Mouse (Mus musculus) C2C12 (cell line): ENCODE measurements around the gene Tmem150c. TPM values are rescaled to one million over a fixed set of nuclear protein-coding genes. Genes with fewer than 3 reads are reported as not detected.

Experiments
- H3K27me3 ChIP-seq: one replicate; pipeline ENCODE4 v1.6.1; 2011; ENCODE audit not compliant: control insufficient read depth, insufficient read depth, insufficient read length
- H3K36me3 ChIP-seq: one replicate; pipeline ENCODE4 v1.6.1; 2011; ENCODE audit not compliant: control insufficient read depth, insufficient read depth
- H3K4me3 ChIP-seq: one replicate; pipeline ENCODE4 v1.5.1; 2011; ENCODE audit warnings: mild to moderate bottlenecking, control low read depth; ENCODE audit not compliant: poor library complexity, insufficient read depth, severe bottlenecking
- H3K79me2 ChIP-seq: one replicate; pipeline ENCODE4 v1.6.1; 2011; ENCODE audit not compliant: control insufficient read depth, insufficient read depth
- H3K79me3 ChIP-seq: one replicate; pipeline ENCODE4 v1.6.1; 2011; ENCODE audit warnings: low read depth, control low read depth
- H3ac ChIP-seq: one replicate; pipeline ENCODE3; 2011; ENCODE audit warnings: low read depth; ENCODE audit not compliant: control insufficient read depth, insufficient read length
- CEBPB ChIP-seq: IDR thresholded peaks from one replicate; pipeline ENCODE4 v1.6.1; 2011; ENCODE audit warnings: low read depth, mild to moderate bottlenecking, control low read depth, moderate library complexity
- CTCF ChIP-seq: IDR thresholded peaks from one replicate; pipeline ENCODE4 v1.5.1; 2011; ENCODE audit not compliant: control insufficient read depth, insufficient read depth, insufficient read length
- FOSL1 ChIP-seq: IDR thresholded peaks from one replicate; pipeline ENCODE4 v1.8.0; 2011; ENCODE audit warnings: mild to moderate bottlenecking, low read length; ENCODE audit not compliant: poor library complexity, insufficient read depth, severe bottlenecking
- MAX ChIP-seq: IDR thresholded peaks from one replicate; pipeline ENCODE4 v1.6.1; 2011; ENCODE audit warnings: mild to moderate bottlenecking, control low read depth
- MYOD1 ChIP-seq: IDR thresholded peaks from one replicate; pipeline ENCODE4 v1.6.1; 2011; ENCODE audit warnings: low read depth; ENCODE audit not compliant: control insufficient read depth, insufficient read length
- MYOG ChIP-seq: IDR thresholded peaks from one replicate; pipeline ENCODE4 v1.6.1; 2011; ENCODE audit not compliant: control insufficient read depth, insufficient read length; ENCODE audit errors: extremely low read depth
- USF1 ChIP-seq: IDR thresholded peaks from one replicate; pipeline ENCODE4 v1.6.1; 2011; ENCODE audit warnings: low read depth, mild to moderate bottlenecking, control low read depth, moderate library complexity
- polyA plus RNA-seq: library from polyadenylated mRNA; unstranded; fragments of >200 nt; fragmentation: generic; extraction: Trizol; gene quantifications from one replicate; pipeline ENCODE4 v1.2.1, GENCODE M21; 2012; ENCODE audit warnings: missing spikeins

Tmem150c gene
- polyA plus RNA-seq, 1 experiment = not detected

DNA sequence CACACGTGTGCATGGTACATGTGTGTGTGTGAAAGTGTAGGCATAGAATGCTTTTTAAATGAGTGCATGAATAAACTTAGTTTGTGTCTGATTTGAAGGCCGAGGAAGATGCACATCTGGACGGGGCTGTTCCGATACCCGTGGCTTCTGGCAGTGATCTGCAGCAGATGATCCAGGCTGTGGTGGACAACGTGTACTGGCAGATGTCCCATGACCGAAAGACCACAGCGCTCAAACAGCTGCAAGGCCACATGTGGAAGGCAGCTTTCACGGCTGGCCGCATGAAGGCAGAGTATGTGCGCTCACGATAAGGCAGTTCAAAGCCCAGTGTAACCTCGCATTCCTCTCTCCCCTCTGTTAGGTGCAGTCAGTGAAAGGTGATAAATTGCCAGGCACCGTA is 98.7 kb downstream of the Tmem150c start:
- no peak overlapping the region for H3ac ChIP-seq
- peaks cover 33% of the 10 kb centered on the region for H3K36me3 ChIP-seq
- H3K79me2 ChIP-seq = peaks cover 19% of the 10 kb centered on the region
- H3K79me3 ChIP-seq = peaks cover 7% of the 10 kb centered on the region
- no peak overlapping the region for H3K4me3 ChIP-seq
- H3K27me3 ChIP-seq = no peaks in the 10 kb centered on the region
- no peak for TF ChIP-seq MYOD1
- no peak for TF ChIP-seq USF1
- no peak for TF ChIP-seq FOSL1
- no peak for TF ChIP-seq MAX
- no peak for TF ChIP-seq CTCF
- TF ChIP-seq MYOG = no peak
- no peak for TF ChIP-seq CEBPB

DNA sequence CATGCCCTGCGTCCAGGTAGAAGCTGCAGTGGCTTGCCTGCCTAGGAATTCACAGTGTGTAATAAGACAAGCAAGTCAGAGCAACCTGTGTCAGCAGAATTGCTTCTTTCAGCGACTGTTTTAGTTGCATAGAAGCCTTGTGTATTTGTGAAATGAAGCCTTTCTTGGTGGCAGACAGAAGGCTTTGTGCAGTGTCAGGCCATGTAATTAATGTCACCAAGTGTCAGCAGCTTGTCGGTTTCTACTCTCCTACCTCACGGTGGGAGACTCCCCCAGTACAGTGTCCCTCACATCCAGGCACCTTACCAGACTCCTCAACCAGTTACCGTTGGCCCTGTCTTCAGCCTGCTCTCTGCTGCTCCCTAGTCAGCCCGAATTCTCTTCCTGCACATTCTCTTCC is 100.3 kb downstream of the Tmem150c start:
- Histone ChIP-seq H3K27me3 (no peaks in the 10 kb centered on the region), H3K79me2 (peaks cover 34% of the 10 kb centered on the region), H3K79me3 (peaks cover 15% of the 10 kb centered on the region), H3ac (no peak overlapping the region), H3K4me3 (no peak overlapping the region), H3K36me3 (peaks cover 27% of the 10 kb centered on the region)
- no peak for TF ChIP-seq MYOD1
- no peak for TF ChIP-seq MAX
- TF ChIP-seq USF1 = no peak
- TF ChIP-seq MYOG = no peak
- TF ChIP-seq CEBPB = no peak
- no peak for TF ChIP-seq CTCF
- no peak for TF ChIP-seq FOSL1

GRCm38 (mm10) chr5:100058729-100059128 is 100.9 kb downstream of the Tmem150c start:
- Histone ChIP-seq H3K36me3 (peaks cover 26% of the 10 kb centered on the region), H3ac (no peak overlapping the region), H3K79me3 (peaks cover 15% of the 10 kb centered on the region), H3K27me3 (no peaks in the 10 kb centered on the region), H3K4me3 (no peak overlapping the region), H3K79me2 (peaks cover 39% of the 10 kb centered on the region)
- TF ChIP-seq FOSL1 (no peak), CEBPB (no peak), MYOD1 (no peak), MAX (no peak), USF1 (no peak), MYOG (no peak), CTCF (no peak)

DNA sequence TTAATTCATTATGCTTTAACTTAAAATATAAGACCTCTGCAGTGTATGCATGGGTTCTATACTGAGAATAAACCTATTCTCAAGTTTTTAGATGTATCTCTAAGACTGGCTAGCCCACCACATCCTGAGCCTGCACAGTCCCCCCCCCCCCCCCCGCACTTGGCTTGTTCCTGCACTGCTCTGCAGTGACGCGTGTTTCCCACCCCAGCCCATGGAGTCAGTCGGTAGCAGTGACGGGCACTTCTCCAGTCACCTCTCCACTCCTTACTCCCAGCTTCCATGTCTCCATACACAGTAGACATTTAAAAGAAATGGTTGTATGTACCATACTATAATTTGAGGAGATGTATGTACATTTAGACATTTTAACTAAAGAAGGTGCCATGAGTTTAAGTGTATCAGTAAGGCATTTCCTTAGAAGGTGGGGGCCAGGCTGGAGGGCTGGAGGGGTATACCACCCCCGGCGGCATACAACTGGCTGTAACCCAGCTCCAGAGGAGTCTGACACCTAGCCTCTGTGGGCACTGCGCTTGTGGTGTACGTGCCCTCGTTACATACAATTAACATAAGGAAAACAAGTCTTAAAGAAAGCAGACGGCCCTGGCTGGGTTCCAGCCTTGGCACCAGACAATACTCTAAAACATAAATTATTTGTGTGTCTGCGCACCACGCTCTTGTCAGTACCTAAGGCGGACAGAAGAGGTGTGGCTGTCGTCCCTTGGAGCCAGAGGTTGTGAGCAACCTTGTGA is 102.0 kb downstream of the Tmem150c start:
- no peak for TF ChIP-seq CTCF
- no peak for TF ChIP-seq CEBPB
- no peak for TF ChIP-seq MYOD1
- no peak for TF ChIP-seq FOSL1
- TF ChIP-seq MAX = no peak
- no peak for TF ChIP-seq MYOG
- Histone ChIP-seq H3K79me3 (peaks cover 22% of the 10 kb centered on the region), H3K36me3 (peaks cover 29% of the 10 kb centered on the region), H3K4me3 (no peak overlapping the region), H3ac (no peak overlapping the region), H3K27me3 (no peaks in the 10 kb centered on the region), H3K79me2 (peaks cover 48% of the 10 kb centered on the region)

DNA sequence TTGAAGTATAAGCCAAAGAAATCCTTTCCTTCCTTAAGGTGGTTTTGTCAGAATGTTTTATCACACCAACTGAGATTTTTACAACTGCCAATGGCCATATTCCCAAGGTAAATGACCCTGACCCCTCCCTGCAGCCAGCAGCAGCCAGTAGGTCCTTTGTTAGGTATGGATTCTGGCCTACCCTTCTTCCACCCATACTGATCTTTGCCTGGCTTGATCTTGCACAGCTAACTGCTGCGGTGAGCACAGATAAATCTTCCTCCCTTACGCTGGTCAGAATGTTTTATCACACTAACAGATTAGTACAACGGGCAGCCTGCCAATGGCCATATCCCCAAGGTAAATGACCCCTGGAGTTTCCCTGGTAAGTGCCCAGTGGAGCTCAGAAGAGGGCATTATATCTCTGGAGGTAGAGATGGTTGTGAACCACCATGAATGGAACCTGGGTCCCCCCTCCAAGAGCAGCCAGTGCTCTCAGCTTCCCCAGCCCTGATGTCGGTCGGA is 103.7 kb downstream of the Tmem150c start:
- no peak overlapping the region for H3ac ChIP-seq
- H3K79me2 ChIP-seq = peaks cover 60% of the 10 kb centered on the region
- TF ChIP-seq CEBPB (no peak), CTCF (no peak), MYOG (no peak), USF1 (no peak), MAX (no peak), MYOD1 (no peak), FOSL1 (no peak)

More for the DNA sequence above, 103.7 kb downstream of the Tmem150c start:
- Histone ChIP-seq H3K79me3 (peaks cover 31% of the 10 kb centered on the region), H3K36me3 (peaks cover 14% of the 10 kb centered on the region), H3K27me3 (no peaks in the 10 kb centered on the region), H3K4me3 (no peak overlapping the region)
